Mouse (Mus musculus) brain, adult 2 months (tissue): Measurements from ENCODE around the gene Ano5.
A peak's percentile ranks its signal among the peaks of the same experiment; 100 is the strongest.

Source experiments
- DNase-seq: peaks from one replicate; pipeline ENCODE4 v3.0.0; 2011; ENCODE audit warnings: low read depth, low spot score

Ano5 gene

DNA sequence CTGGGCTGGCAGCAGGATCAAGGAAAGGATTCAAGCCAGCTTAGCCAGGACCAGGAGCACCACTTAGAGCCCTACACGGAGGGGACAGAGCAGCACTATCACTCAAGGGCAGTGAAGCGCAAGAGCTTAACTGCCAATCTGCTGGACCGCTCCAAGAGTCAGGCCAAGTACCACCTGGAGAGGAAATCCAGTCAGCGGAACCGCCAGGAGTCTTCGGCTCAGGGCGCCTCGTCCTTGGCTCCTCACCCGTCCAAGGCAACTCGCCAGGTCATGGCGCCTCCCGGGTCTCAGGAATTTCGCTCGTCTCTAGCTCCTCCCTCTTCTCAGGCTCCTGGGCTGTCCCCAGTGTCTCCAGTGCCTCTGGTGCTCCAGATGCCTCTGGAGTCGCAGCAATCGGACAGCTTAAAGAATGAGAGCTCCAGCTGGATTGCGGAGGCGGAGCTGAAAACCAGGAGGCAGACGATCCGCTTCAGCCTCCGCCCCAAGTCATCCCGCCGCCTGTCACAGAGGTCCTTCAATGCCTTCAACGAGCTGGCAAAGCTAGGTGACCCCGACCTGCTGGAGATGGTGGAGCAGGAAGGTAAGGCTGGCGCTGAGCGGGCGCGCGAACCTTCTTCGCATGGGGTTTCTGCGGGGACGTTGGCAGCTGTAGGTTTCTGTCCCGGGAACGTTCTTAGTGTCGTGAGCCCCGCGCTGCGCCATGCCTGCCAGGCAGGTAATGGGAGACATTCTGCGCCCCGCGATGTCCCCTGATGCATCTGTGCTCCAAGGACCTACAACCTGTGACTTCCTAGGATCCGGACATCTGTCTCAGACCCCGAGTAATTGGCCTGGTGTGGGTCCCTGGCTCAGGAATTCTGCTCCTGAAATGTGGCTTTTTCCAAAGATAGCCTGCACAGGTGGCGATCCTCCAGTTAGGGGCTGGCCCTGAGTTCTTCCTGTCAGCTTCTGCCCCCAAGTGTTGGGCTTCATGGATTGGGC, at the start of gene Ano5:
Gene Ano5, plus strand, starts transcription at position 359 of the 981 bp plus-strand sequence.
- DNase-seq = peak; percentile 77

GRCm38 (mm10) chr7:51499396-51499795, 11.4 kb upstream of the Ano5 start:
- DNase-seq = peak; percentile 66

DNA sequence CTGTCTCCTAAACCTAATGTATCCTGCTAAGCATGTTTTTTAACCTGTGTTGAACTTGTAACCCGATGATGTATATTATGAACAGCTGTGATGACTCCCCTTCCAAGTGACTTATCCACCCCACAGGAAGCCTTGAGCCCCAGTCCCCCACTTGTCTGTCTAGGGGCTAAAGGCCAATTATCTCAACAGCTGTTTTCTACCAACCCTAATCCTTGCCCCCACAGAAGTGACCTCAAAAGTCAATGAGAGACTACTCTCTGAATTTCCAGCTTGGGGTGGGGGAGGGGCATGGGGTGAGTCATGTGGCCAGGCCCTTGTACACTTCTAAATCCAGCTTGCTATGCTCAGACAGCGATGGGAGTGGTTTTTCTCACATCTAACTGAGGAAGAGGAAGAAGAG, 6.9 kb upstream of the Ano5 start:
- no peak for DNase-seq

- DNase-seq = no peak
Observed at GRCm38 (mm10) chr7:51510147-51510546, 682 bp upstream of the Ano5 start.

- DNase-seq = no peak
Observed at GRCm38 (mm10) chr7:51539344-51539743, 28.5 kb downstream of the Ano5 start.

DNA sequence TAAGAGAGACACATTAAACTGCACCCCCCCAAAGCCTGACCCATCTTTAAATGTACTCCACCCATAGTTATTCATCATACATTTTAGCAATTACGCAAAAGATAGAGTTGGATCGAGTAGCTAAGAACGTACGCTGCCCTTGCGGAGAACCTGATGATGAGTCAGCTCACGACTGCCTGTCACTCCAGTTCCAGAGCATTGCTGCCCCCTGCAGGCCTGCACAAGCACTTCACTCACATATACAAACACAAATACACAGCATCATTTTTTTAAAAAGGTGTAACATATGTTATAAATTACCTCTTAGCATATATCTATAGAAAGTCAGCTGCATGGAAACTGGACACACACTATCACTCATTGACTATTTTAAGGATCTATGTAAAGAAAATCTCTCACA, 29.9 kb downstream of the Ano5 start:
- peak; percentile 25 for DNase-seq

- DNase-seq = peak; percentile 73
Observed at GRCm38 (mm10) chr7:51600021-51600420, 89.2 kb downstream of the Ano5 start.

GRCm38 (mm10) chr7:51603741-51604140, 92.9 kb downstream of the Ano5 start:
- DNase-seq = peak; percentile 23

DNA sequence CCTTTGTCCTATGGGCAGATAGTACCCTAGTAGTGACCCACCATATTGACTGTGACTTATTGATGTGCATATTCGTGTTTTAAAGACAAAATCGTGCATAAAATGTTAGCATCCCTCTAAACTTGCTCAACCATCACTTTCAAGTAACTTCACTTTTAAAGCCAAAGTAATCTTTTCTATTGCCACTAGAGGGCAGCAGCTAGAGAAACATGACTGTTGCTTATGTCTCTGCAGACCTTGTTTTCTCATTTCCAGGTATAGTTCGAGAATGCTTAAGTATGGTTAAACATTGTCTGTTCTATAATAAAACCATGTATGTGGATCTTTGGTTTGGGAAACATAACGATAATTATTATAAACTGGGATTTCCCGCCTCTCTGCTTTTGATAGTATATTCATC, 103.6 kb downstream of the Ano5 start:
- DNase-seq = peak; percentile 61

GRCm38 (mm10) chr7:51617941-51618340, 107.1 kb downstream of the Ano5 start:
- peak; percentile 79 for DNase-seq

DNA sequence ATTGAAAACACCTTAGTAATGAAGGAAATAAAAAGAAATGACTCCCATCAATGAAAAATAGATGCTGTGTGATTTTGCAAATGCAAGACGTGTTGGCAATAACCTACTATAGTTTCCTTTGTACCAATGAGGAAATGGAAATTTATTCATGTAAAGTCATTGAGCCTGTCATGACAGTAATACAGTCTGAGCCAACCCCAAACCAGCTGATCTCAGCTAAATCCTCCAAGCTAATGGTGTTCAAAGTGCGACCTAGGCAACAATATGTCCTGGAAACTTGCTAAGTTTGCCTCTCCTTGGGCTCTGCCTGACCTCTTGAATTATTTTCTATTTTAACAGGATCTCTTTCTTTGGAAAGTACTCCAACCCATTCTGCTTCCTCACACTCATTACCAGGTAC, 107.6 kb downstream of the Ano5 start:
- no peak for DNase-seq

DNA sequence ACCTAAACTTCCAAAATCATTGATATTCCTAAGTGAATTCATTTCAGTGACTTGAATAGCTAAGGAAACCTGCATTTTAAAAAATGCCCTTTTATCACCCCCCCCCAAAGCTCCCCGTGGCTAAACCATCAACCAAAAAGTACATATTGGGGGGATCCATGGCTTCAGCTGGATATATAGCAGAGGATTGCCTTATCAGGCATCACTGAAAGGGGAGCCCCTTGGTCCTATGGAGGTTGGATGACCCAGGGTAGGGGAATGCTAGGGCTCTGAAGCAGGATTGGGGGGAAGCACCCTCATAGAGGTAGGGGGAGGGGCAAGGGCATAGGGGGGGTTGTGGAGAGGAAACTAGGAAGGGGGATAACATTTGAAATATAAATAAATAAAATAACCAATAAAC, 109.1 kb downstream of the Ano5 start:
- DNase-seq = no peak

DNA sequence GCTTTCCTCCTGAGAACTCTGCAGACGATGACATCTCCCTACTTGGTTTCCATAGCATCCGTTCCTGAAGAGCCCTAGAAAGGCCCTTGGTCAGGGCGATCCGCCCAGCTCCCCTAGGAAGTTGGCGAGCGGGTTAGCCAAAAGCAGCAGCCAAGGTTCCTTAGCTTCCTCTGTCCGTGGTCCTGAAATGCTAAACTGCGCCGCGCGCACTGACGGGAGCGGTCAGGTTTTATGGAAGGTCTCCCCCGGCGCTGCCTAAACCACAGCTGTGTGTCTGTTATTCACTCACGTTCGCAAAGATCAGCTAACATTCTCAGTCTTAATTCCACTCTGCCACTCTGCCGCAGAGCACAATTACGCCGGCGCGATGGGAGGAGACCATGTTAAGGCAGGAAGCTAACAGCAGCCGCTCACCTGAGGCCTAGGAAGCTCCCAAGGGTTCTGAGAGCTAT, 110.9 kb downstream of the Ano5 start, which contains the start of gene Slc17a6:
Gene Slc17a6, plus strand, starts transcription at position 313 of the 452 bp plus-strand sequence.
- DNase-seq = peak; percentile 54

DNA sequence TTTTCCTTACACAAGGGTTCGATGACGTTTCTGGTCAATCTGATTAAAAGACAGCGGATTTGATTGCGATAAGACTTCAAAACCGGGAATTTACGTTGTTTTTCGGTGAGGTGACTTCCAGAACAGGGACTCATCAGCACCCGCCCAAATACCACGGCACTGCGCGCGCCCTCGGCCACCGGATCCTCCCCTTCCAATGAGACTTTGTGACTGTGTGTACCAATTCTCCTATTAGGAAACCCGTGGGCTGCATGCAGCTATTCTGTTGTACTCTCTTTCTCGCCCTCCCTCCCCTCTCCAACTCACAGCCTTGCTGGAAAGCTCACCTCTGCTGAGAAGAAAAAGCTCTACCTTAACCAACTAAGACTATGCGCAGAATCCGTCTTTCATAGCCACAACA, 111.4 kb downstream of the Ano5 start:
- DNase-seq = peak; percentile 49

DNA sequence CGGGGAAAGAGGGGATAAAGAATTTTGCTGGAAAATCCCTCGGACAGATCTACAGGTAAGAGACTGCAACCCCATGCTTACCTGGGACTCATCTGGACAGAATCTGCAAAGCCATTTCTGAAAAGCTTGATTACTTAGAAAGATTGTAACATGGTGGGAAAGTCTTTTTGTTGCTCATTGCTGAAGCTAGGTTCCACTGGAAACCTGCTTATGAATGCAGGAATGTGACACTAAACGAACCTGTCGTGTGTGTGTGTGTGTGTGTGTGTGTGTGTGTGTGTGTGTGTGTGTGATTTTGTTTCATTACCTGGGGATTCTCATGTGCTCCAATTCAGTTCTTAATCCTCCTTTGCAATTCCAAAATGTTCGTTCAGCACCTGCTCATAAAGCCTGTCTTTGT, 111.8 kb downstream of the Ano5 start:
- no peak for DNase-seq

DNA sequence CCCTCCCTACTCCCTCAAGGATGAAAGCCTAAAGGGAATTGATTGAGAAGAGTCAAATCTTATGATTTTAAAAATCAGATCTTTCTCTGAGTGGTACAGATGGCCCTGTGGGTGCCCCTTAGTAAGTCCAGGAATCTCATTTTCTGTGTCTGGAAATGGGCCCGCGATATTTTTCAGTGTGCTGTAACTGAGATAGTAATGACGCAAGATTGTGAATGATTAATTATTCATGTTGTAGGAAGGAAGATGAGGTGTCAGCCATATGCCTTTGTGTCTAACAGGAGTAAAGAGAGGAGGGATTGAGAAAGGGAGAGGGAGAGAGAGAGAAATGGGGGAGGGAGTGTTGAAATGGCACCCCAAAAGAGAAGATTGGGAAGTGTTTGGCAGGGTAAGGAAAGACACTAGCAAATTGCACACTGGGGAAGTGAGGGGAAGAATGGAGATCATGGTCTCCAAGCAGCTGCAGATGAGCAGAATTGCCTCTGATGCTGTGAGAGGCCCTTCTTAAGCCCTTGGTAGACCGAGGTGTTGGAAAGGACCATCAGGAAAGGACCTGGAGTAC, 113.6 kb downstream of the Ano5 start:
- DNase-seq = no peak

DNA sequence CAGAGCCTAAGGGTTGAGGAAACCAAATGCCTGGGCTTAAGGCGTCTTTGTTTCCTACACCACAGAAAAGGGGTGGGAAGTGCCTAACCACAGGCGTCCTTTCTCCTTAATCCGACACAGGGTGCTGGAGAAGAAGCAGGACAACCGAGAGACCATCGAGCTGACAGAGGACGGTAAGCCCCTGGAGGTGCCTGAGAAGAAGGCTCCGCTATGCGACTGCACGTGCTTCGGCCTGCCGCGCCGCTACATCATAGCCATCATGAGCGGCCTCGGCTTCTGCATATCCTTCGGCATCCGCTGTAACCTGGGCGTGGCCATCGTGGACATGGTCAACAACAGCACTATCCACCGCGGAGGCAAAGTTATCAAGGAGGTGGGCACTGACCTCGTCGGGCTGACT, 114.3 kb downstream of the Ano5 start:
- DNase-seq = peak; percentile 22

GRCm38 (mm10) chr7:51625591-51626255, 114.9 kb downstream of the Ano5 start:
- no peak for DNase-seq

GRCm38 (mm10) chr7:51626451-51627000, 115.7 kb downstream of the Ano5 start:
- DNase-seq = no peak

GRCm38 (mm10) chr7:51627001-51627631, 116.3 kb downstream of the Ano5 start:
- DNase-seq = peak; percentile 26

DNA sequence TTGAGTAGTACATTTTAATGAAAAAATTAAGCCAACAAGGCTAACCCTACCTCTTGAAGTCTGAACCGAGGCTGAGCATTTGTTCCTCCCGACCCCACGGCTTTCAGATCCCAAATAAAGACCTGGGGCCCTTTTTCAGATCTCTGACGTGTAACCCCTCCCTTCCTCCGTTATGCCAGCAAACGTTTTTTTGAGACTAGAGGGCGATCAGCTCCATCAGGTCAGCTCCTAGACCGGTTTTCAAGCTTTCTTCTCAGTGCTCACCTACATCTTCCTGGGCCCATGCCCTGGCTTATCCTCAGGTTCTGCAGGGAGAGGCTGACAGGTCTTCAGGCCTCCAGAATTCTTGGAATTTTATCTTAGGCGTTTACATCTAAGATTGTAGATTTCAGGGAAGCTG, 116.8 kb downstream of the Ano5 start:
- peak; percentile 7 for DNase-seq
